Mouse (Mus musculus) neural tube, embryonic 15.5 days (tissue): ENCODE results near the gene Sptbn2. TPM values are rescaled to one million over a fixed set of nuclear protein-coding genes. Genes with fewer than 3 reads are reported as not detected.

Source experiments
- ATAC-seq: fragments of 200-750 bp; cut with Nextera tagmentation; 2 replicates; pipeline ENCODE4 v1.8.0; 2017; ENCODE audit warnings: mild to moderate bottlenecking, moderate TSS enrichment, moderate library complexity; ENCODE audit not compliant: low FRiP score
- H3K27ac ChIP-seq: fragments of 300-500 bp; sonication (generic); replicated peaks from 2 replicates; pipeline ENCODE4 v1.5.1; 2015; ENCODE audit warnings: mild to moderate bottlenecking, inconsistent platforms
- H3K27me3 ChIP-seq: fragments of 300-500 bp; sonication (generic); replicated peaks from 2 replicates; pipeline ENCODE4 v1.6.1; 2015; ENCODE audit warnings: inconsistent platforms
- H3K36me3 ChIP-seq: fragments of 300-500 bp; sonication (generic); 2 replicates; pipeline ENCODE4 v1.6.1; 2015; ENCODE audit warnings: inconsistent platforms
- H3K4me1 ChIP-seq: fragments of 300-500 bp; sonication (generic); 2 replicates; pipeline ENCODE4 v1.6.1; 2015; ENCODE audit warnings: inconsistent platforms
- H3K4me2 ChIP-seq: fragments of 300-500 bp; sonication (generic); 2 replicates; pipeline ENCODE4 v1.6.1; 2015; ENCODE audit warnings: inconsistent platforms, mild to moderate bottlenecking, moderate library complexity
- H3K4me3 ChIP-seq: fragments of 300-500 bp; sonication (generic); replicated peaks from 2 replicates; pipeline ENCODE4 v1.5.1; 2015; ENCODE audit warnings: mild to moderate bottlenecking, inconsistent platforms
- H3K9ac ChIP-seq: fragments of 300-500 bp; sonication (generic); replicated peaks from 2 replicates; pipeline ENCODE4 v1.6.1; 2015; ENCODE audit warnings: mild to moderate bottlenecking, inconsistent platforms
- H3K9me3 ChIP-seq: fragments of 300-500 bp; sonication (generic); replicated peaks from 2 replicates; pipeline ENCODE4 v1.6.1; 2016; ENCODE audit warnings: inconsistent platforms
- WGBS: fragments of 180-500 bp; shearing (Covaris S2); methylation state at CpG from one replicate; pipeline ENCODE4 v1.1.7; 2015; ENCODE audit warnings: mixed read lengths; 5-methylcytosine and 5-hydroxymethylcytosine counted together
- polyA plus RNA-seq: library from polyadenylated mRNA; unstranded; fragments of >200 nt; fragmentation: Nextera tagmentation; extraction: Ambion mirVana; gene quantifications from 2 replicates; pipeline ENCODE4 v1.2.1, GENCODE M21; 2015

The Sptbn2 gene
- polyA plus RNA-seq, 1 experiment from 2014 or later, result 25.6 TPM

DNA sequence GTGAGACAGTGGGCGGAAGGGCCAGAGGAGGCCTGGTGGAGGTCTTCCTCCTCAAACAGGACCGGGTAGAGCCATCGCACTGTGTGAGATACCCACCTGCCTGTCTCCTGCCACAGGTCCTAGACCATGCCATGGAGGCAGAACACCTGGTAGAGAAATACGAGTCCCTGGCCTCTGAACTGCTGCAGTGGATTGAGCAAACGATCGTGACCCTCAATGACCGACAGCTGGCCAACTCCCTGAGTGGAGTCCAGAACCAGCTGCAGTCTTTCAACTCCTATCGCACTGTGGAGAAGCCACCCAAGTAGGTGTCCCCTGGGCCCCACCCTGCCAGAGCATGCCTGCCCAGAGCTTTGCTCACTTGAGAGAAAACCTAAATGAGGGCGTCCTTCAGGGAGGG, 18.2 kb downstream of the Sptbn2 start:
- Histone ChIP-seq H3K9ac (no peak overlapping the region), H3K4me3 (no peak overlapping the region), H3K27me3 (no peaks in the 10 kb centered on the region), H3K9me3 (no peaks in the 10 kb centered on the region), H3K36me3 (peaks cover 86% of the 10 kb centered on the region), H3K4me2 (no peak overlapping the region), H3K27ac (no peak overlapping the region), H3K4me1 (no peaks in the 10 kb centered on the region)
- ATAC-seq, result no peak
- WGBS, result 92% methylated on average over 9 of the region's 9 CpGs

DNA sequence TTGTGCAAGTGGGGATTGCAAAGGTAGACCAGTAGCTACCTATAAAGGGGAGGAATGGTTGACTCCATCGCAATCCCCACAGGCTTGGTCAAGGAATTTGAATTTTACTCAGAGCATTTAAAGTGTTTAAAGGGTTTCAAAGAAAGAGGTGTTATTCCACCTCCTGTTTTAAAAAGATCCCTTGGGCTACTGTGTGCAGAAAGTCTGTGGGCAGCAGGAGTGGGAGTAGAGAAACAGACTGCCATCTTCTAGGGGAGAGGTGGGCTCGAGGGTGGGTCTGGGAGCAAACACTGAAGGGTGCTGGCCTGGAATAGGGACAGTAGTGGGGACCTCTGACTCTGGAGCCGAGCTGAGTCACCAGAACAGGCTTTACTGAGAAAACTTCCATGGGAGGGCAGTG, 22.1 kb downstream of the Sptbn2 start:
- 94% methylated on average over 3 of the region's 3 CpGs for WGBS
- H3K36me3 ChIP-seq, result peaks cover 84% of the 10 kb centered on the region

DNA sequence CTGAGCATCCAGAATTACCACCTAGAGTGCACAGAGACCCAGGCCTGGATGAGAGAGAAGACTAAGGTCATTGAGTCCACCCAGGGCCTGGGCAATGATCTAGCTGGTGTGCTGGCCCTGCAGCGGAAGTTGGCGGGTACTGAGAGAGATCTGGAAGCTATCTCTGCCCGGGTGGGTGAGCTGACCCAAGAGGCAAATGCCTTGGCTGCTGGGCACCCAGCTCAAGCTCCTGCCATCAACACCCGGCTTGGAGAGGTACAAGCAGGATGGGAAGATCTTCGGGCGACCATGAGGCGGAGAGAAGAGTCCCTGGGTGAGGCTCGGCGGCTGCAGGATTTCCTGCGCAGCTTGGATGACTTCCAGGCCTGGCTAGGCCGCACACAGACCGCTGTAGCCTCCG, 26.9 kb downstream of the Sptbn2 start:
- no peak overlapping the region for H3K9ac ChIP-seq
- no peak overlapping the region for H3K27ac ChIP-seq
- no peaks in the 10 kb centered on the region for H3K4me1 ChIP-seq
- no peak for ATAC-seq
- no peaks in the 10 kb centered on the region for H3K27me3 ChIP-seq
- H3K4me2 ChIP-seq, result no peak overlapping the region
- peaks cover 89% of the 10 kb centered on the region for H3K36me3 ChIP-seq
- H3K4me3 ChIP-seq, result no peak overlapping the region
- H3K9me3 ChIP-seq, result no peaks in the 10 kb centered on the region
- WGBS, result 84% methylated on average over 13 of the region's 13 CpGs

More for the DNA sequence above, 22.1 kb downstream of the Sptbn2 start:
- Histone ChIP-seq H3K27me3 (no peaks in the 10 kb centered on the region), H3K4me3 (no peak overlapping the region), H3K9ac (no peak overlapping the region), H3K9me3 (no peaks in the 10 kb centered on the region), H3K4me2 (no peak overlapping the region), H3K27ac (no peak overlapping the region), H3K4me1 (no peaks in the 10 kb centered on the region)
- no peak for ATAC-seq

DNA sequence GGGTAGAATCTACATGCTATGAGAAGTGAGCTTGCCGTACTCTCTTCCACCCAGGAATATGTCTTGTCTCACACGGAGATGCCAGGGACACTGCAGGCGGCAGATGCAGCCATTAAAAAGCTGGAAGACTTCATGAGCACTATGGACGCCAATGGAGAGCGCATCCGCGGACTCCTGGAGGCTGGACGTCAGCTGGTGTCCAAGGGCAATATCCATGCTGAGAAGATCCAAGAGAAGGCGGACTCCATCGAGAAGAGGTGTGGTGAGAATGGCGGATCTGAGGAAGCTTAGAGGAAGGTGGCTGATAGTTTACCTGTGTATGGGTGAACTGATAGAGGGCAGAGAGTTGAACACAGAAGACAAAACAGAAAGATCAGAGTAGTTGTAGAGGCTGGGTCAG, 28.1 kb downstream of the Sptbn2 start:
- no peaks in the 10 kb centered on the region for H3K9me3 ChIP-seq
- H3K9ac ChIP-seq, result no peak overlapping the region
- no peaks in the 10 kb centered on the region for H3K4me1 ChIP-seq
- WGBS, result 91% methylated on average over 11 of the region's 11 CpGs
- no peak overlapping the region for H3K27ac ChIP-seq
- H3K4me2 ChIP-seq, result no peak overlapping the region
- ATAC-seq, result no peak
- H3K36me3 ChIP-seq, result peaks cover 84% of the 10 kb centered on the region
- H3K4me3 ChIP-seq, result no peak overlapping the region
- no peaks in the 10 kb centered on the region for H3K27me3 ChIP-seq

DNA sequence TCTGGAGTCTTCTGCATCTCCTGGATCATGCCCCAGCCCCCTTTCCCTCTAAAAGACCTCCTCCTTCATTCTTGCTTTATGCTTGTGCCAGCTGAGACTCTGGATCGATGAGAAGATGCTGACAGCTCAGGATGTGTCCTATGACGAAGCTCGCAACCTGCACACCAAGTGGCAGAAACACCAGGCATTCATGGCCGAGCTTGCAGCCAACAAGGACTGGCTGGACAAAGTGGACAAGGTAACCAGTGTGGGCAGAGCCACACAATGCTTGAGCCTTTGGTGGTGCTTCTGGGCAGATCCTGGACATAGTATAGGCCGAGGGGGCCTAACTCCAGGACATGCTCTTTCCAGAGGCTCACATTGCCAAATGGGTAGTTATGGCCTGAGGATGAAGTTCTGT, 28.8 kb downstream of the Sptbn2 start:
- WGBS, result 94% methylated on average over 5 of the region's 5 CpGs
- Histone ChIP-seq H3K9me3 (no peaks in the 10 kb centered on the region), H3K27ac (no peak overlapping the region), H3K9ac (no peak overlapping the region), H3K27me3 (no peaks in the 10 kb centered on the region), H3K36me3 (peaks cover 83% of the 10 kb centered on the region), H3K4me2 (no peak overlapping the region), H3K4me1 (no peaks in the 10 kb centered on the region), H3K4me3 (no peak overlapping the region)
- no peak for ATAC-seq

DNA sequence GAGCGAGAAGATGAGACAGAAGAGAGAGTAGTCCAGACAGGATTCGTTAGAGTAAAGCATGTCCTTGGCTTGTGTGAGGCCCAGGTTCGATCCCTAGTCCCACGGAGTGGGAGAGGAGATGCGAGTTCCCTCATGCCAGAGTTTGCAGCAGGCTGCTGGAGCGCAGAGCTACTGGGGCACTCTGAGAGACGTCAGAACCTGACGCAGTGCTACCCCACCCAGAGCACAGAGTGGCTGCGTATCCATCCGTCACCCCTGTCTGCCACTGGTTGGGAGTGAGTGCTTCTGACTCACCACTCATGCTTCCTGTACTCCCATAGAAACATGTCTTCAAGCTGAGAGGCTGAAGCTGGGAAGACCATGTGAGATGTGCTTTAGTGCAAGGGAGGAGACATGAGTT, 30.5 kb downstream of the Sptbn2 start:
- Histone ChIP-seq H3K4me2 (no peak overlapping the region), H3K27ac (no peak overlapping the region), H3K4me3 (no peak overlapping the region), H3K9ac (no peak overlapping the region), H3K36me3 (peaks cover 88% of the 10 kb centered on the region), H3K4me1 (no peaks in the 10 kb centered on the region), H3K27me3 (no peaks in the 10 kb centered on the region), H3K9me3 (no peaks in the 10 kb centered on the region)
- WGBS, result 83% methylated on average over 10 of the region's 10 CpGs
- ATAC-seq, result no peak

DNA sequence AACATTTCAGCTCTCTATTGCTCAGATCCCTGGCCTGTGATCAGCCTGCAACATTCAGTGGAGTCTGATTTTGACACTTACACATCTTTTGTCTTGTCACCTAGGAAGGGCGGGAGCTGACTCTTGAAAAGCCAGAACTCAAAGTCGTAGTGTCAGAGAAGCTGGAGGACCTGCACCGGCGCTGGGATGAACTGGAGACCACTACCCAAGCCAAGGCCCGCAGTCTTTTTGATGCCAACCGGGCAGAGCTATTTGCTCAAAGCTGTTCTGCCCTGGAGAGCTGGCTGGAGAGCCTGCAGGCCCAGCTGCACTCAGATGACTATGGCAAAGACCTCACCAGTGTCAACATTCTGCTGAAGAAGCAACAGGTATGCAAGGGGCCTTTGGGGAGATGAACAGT, 31.3 kb downstream of the Sptbn2 start:
- no peak for ATAC-seq
- Histone ChIP-seq H3K36me3 (peaks cover 89% of the 10 kb centered on the region), H3K4me2 (no peak overlapping the region), H3K4me1 (no peaks in the 10 kb centered on the region), H3K27ac (no peak overlapping the region), H3K4me3 (no peak overlapping the region), H3K9me3 (no peaks in the 10 kb centered on the region), H3K9ac (no peak overlapping the region), H3K27me3 (no peaks in the 10 kb centered on the region)
- 90% methylated on average over 6 of the region's 6 CpGs for WGBS

DNA sequence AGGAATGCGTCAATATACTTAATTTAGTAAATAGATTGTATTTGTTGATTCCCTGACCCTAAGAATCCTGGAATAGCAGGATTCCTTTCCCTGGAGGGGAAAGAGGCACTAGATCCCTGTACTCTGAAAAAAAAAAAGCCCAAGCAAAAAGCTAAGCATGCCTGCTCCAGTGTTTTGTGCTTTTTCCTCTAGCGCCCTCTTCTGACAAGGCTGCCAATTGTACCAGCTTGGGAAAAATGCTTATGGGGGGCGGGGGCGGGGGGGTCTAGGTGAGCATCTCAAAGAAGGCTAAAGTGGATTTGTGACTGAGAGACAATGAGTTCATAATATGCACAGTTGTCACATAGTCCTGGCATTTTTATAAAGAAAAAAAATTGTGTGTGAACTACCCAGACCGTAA, 32.6 kb downstream of the Sptbn2 start:
- Histone ChIP-seq H3K4me3 (no peak overlapping the region), H3K4me2 (no peak overlapping the region), H3K4me1 (no peaks in the 10 kb centered on the region), H3K27ac (no peak overlapping the region), H3K36me3 (peaks cover 89% of the 10 kb centered on the region), H3K27me3 (no peaks in the 10 kb centered on the region), H3K9me3 (no peaks in the 10 kb centered on the region), H3K9ac (no peak overlapping the region)
- no peak for ATAC-seq
- WGBS, result 41% methylated on average over 5 of the region's 5 CpGs

DNA sequence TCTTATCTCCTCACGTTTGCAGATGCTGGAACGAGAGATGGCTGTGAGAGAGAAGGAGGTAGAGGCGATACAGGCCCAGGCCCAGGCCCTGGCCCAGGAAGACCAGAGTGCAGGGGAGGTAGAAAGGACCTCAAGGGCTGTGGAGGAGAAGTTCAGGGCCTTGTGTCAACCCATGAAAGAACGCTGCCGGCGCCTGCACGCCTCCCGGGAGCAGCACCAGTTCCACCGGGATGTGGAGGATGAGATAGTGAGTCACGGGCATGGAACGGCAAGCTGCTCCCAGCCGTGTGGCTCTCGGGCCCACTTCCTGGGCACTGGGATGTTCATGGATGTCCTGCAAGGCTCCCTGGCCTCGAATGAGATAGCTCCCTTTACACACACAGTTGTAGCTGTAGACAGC, 33.1 kb downstream of the Sptbn2 start:
- Histone ChIP-seq H3K4me2 (no peak overlapping the region), H3K9ac (no peak overlapping the region), H3K27me3 (no peaks in the 10 kb centered on the region), H3K27ac (no peak overlapping the region), H3K4me1 (no peaks in the 10 kb centered on the region), H3K4me3 (no peak overlapping the region), H3K9me3 (no peaks in the 10 kb centered on the region), H3K36me3 (peaks cover 91% of the 10 kb centered on the region)
- 86% methylated on average over 14 of the region's 14 CpGs for WGBS
- ATAC-seq, result no peak

DNA sequence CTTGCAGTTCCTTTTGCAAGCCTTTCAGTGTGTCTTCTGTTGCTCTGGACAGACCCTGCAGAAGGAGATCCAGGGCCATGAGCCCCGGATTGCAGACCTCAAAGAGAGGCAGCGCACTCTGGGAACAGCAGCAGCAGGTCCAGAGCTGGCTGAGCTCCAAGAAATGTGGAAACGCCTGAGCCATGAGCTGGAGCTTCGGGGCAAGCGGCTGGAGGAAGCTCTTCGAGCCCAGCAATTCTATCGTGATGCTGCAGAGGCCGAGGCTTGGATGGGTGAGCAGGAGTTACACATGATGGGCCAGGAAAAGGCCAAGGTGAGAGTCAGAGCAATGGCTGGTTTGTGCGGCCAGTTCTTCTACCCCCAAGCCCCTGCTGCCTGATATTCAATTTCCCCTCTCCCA, 34.1 kb downstream of the Sptbn2 start:
- Histone ChIP-seq H3K9me3 (no peaks in the 10 kb centered on the region), H3K27me3 (no peaks in the 10 kb centered on the region), H3K9ac (no peak overlapping the region), H3K4me1 (no peaks in the 10 kb centered on the region), H3K36me3 (peaks cover 91% of the 10 kb centered on the region), H3K4me3 (no peak overlapping the region), H3K4me2 (no peak overlapping the region), H3K27ac (no peak overlapping the region)
- 70% methylated on average over 9 of the region's 9 CpGs for WGBS
- ATAC-seq, result no peak

DNA sequence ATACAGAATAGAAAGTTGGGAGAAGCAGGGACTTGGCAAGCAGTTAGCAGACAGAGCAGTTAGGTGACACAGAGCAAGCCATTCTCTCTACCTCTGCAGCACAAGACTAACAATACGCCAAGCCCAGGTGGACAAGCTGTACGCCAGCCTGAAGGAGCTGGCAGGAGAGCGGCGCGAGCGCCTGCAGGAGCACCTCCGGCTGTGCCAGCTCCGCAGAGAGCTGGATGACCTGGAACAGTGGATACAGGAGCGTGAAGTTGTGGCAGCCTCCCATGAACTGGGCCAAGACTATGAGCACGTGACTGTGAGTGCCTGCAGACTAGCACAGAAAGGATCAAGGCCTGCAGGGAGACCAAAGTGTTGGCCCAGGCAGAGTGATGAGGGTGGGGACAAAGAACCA, 34.7 kb downstream of the Sptbn2 start:
- Histone ChIP-seq H3K4me3 (no peak overlapping the region), H3K4me2 (no peak overlapping the region), H3K4me1 (no peaks in the 10 kb centered on the region), H3K9ac (no peak overlapping the region), H3K9me3 (no peaks in the 10 kb centered on the region), H3K27ac (no peak overlapping the region), H3K36me3 (peaks cover 91% of the 10 kb centered on the region), H3K27me3 (no peaks in the 10 kb centered on the region)
- WGBS, result 93% methylated on average over 10 of the region's 10 CpGs
- ATAC-seq, result no peak

DNA sequence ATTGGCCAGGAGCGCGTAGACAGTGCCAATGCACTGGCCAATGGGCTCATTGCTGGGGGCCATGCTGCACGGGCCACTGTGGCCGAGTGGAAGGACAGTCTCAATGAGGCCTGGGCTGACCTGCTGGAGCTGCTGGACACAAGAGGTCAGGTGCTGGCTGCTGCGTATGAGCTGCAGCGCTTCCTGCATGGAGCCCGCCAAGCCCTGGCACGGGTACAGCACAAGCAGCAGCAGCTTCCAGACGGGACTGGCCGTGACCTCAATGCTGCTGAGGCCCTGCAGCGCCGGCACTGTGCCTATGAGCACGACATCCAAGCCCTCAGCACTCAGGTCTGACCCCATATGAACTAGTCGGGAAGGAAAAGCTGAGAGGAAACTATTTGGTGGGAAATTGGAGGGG, 35.6 kb downstream of the Sptbn2 start:
- no peak overlapping the region for H3K4me2 ChIP-seq
- WGBS, result 91% methylated on average over 14 of the region's 14 CpGs

DNA sequence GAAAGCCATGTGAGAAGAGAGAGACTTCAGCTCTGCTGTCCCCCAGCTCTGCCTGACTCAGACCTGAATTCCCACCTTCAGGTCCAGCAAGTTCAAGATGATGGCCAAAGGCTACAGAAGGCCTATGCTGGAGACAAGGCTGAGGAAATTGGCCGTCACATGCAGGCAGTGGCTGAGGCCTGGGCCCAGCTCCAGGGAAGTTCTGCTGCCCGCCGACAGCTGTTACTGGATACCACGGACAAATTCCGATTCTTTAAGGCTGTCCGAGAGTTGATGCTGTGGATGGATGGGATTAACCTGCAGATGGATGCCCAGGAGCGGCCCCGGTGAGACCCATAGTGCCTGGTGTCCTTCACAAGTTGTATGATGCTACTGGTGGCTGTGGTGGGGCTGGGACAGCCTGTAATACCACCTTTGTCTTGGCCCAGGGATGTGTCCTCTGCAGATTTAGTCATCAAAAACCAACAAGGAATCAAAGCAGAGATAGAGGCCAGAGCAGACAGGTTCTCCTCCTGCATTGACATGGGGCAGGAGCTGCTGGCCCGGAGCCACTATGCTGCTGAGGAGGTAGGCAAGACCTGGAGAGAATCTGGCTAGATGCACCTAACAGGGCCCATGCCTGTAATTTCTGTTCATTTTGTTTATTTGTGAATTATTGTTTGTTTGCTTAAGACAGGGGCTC, 36.8 kb downstream of the Sptbn2 start:
- no peak overlapping the region for H3K4me3 ChIP-seq
- ATAC-seq, result no peak
- no peak overlapping the region for H3K27ac ChIP-seq
- no peaks in the 10 kb centered on the region for H3K27me3 ChIP-seq
- 92% methylated on average over 9 of the region's 9 CpGs for WGBS
- H3K36me3 ChIP-seq, result peaks cover 90% of the 10 kb centered on the region
- H3K4me1 ChIP-seq, result no peaks in the 10 kb centered on the region
- no peaks in the 10 kb centered on the region for H3K9me3 ChIP-seq
- no peak overlapping the region for H3K9ac ChIP-seq
- H3K4me2 ChIP-seq, result no peak overlapping the region

More for the DNA sequence above, 35.6 kb downstream of the Sptbn2 start:
- peaks cover 90% of the 10 kb centered on the region for H3K36me3 ChIP-seq
- H3K4me3 ChIP-seq, result no peak overlapping the region
- H3K27ac ChIP-seq, result no peak overlapping the region
- H3K27me3 ChIP-seq, result no peaks in the 10 kb centered on the region
- H3K9me3 ChIP-seq, result no peaks in the 10 kb centered on the region
- H3K4me1 ChIP-seq, result no peaks in the 10 kb centered on the region
- ATAC-seq, result no peak
- no peak overlapping the region for H3K9ac ChIP-seq
